Mouse (Mus musculus): Measurements from ENCODE around the gene Tceanc2.
"Not testable (repeated sequence)": the region's sequence is repeated elsewhere in the genome, so short reads cannot be mapped to it uniquely, and the experiment has no call there.

Tceanc2 gene

DNA sequence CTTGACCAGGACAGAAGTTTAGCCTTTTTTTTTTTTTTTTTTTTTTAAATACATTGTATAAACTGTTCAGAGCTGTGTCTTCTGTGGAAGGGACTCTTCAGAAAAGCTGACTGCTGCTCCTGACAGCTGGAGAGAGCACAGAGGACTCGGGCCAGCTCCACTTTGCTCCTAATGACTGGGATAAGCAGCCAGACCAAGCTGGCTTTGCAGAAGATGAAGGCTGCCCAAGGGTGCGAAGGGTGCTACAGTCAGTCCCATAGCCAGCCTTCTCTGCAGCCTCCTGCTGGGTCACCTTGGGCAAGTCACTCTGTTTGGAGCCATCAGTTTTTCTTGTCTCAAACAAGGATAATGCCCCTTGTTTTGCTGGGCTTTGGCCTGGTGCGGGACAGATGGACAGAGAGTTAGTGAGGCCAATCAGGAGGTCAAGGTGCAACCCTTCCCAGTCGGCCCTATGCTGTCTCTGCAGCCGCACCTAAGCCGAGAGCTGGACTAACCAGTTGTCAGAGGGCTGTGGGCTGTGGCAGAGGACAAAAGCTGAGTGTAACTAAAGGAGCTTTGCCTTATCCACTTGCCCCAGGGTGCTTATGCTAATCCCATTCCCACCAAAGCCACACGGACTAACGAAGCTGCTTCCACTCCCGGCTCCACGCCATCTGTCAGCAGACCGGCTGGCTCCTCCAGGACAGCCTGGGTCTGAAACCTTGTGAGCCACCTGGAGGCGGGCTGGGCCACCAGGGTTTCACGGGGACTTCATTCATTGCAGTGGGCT is 50.8 kb downstream of the Tceanc2 start:
- in situ Hi-C loops (cut with MseI, MboI), result no loop called here

GRCm38 (mm10) chr4:107126891-107127524 is 51.9 kb downstream of the Tceanc2 start:
- in situ Hi-C loops (cut with MseI, MboI), result no loop called here

- in situ Hi-C loops (cut with MseI, MboI), result no loop called here
Measured at GRCm38 (mm10) chr4:107126389-107126788, 52.5 kb downstream of the Tceanc2 start.

DNA sequence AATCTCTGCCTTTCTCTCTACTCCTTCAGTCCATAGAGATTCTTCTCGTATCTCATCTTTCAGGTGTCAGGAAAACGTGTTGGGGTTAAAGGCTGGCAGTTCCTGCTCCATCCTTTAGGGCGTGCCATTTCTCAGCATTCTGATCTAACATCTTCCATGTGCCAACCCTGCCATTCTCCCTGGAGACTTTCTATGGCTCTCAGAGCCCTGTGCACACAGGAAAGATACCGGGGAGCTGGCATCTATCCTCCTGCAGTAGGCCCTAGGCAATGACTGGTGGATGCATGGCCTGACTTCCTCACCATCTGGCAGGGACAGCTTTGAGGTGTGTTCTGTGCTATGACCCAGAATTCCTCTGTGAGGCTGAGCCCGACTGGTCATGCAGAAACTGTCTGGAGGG is 53.8 kb downstream of the Tceanc2 start:
- in situ Hi-C loops (cut with MseI, MboI), result no loop called here

DNA sequence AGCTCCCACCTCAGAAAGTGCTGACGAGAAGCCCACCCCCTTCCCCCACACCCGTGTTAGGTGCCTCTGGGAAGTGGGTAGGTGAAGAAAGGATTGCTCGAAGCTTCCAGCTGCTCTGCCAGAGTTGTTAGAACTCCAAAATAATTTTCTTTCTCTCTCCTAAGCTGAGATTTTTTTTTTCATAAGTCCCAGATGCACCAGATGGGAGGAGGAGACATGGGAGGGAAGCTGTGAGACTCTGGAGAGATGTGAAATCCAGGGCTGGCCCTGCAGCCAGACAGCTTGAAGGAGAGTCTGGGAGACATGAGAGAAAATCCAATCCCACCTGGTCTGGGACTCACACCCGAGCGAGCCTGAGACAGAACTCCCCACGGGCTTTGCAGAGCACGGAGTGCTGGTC is 54.5 kb downstream of the Tceanc2 start:
- in situ Hi-C loops (cut with MseI, MboI), result no loop called here

DNA sequence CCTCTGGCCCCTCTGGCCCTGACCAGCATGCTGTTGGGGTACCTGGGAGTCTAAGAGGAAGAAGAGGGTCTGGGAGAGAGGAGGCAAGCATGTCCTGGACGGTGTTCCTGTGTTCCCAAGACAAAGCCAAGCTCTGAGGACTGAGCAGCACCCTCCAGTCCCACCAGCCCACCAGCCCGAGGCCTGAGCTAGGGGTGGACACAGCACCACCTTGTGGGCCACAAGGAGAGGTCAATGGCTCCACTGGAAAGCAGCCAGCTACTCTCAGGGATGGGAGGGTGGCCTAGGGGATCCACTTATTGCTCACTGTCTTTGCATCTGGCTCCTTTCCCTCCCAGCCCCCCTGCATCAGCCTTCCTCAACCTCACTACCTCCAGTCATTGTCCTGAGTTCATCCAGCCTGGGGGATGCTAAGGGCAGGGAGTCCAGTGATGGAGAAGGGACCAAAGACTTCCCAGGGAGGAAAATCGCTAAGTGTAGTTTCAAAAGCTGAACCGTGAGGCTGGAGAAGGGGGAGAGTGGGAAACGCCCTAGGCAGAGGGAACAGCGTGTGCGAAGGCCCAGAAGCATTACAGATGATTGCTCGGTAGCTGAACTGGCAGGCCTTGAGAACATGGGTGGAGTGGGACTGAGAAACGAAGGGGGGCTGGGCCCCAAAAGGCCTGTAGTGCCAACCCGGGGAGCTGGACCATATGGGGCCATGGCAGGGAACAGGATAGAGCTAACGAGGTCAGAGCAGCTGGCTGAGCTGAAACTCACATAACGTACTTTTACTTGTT is 57.6 kb downstream of the Tceanc2 start:
- in situ Hi-C loops (cut with MseI, MboI), result no loop called here

GRCm38 (mm10) chr4:107120676-107121075 is 58.2 kb downstream of the Tceanc2 start:
- in situ Hi-C loops (cut with MseI, MboI), result no loop called here

DNA sequence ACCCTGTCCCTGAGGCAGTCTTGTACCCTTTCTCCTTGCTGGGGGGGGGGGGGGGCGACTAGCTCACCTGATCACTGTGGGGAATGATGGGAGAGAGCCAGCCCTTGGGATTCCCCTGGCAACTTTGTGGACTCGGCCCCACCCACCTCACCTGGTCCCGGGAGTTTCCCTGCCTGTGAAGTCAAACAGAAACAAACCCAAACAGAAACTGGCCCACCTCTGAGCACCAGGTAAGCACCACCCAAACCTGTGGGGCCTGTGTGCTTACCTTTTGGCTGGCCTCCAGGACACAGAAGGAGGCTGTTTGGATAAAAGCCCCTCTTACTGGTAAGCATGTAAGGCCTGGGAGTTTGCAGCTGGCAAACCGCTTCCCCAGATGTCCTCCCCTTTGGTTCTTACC is 59.9 kb downstream of the Tceanc2 start:
- in situ Hi-C loops (cut with MseI, MboI), result no loop called here

DNA sequence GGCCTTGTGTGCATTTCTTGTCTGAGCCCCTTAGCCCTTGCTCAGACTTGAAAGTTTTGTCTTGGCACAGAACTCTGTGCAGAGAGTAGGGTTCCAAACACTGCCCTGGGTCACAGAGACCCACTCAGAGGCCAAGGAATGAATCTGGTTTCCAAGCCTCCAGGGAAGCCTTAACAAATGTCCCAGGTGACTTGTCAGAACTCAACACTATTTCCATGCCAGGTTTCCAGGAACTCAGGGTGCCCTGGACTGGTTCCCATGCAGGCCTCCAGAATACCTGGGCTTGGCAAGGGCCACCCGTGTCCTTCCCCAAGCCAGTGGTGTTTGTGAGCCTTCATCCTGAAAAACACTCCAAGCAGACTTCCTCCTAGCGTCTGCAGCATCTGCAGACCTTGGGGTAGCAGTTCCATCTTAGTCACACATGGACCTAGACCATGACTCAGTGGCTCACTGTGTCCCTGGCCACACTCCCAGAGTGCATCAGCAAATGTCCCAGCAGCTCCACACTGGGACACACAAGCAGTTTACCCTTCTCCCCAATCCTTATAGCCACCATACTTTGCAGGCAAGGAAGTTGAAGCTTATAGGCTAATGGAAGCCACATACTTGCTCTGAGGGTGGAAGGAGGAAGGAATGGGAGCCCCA is 61.1 kb downstream of the Tceanc2 start:
- in situ Hi-C loops (cut with MseI, MboI), result no loop called here

DNA sequence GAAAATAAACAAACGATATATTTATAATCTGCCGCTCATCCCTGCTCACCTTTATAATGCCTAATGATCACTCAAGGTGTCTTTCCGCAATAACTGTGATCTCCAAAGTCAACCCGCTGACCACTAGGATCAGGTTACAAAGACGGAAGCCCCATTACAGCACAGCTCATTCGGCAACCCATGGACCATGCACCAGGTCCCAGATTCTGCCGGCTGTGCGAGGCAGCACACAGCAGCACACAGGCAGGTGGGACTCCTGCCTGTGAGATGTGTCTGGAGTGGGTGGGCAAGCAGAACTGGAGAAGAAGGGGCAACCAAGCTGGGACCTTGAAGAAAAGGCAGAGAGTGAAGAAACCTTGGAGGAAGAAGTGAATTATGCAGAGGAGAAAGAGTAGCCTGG is 64.6 kb downstream of the Tceanc2 start:
- in situ Hi-C loops (cut with MseI, MboI), result no loop called here

DNA sequence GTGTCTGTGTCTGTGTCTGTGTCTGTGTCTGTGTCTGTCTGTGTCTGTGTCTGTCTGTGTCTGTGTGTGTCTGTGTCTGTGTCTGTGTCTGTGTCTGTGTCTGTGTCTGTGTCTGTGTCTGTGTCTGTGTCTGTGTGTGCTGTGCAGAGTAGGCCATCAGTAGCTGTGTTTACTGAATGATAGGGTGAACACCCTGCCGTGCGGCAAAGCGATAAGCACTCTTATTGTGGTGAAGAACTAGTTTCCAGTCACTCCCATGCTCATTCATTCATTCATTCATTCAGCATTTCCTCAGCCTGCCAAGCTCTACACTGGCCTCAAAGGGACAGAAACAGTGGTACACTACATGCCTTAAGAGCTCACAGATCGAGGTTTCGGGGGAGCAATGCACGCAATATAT is 69.7 kb downstream of the Tceanc2 start:
- in situ Hi-C loops (cut with MseI, MboI), result not testable (repeated sequence)

- in situ Hi-C loops (cut with MseI, MboI), result no loop called here
Measured at GRCm38 (mm10) chr4:107108291-107108731, 70.6 kb downstream of the Tceanc2 start.

DNA sequence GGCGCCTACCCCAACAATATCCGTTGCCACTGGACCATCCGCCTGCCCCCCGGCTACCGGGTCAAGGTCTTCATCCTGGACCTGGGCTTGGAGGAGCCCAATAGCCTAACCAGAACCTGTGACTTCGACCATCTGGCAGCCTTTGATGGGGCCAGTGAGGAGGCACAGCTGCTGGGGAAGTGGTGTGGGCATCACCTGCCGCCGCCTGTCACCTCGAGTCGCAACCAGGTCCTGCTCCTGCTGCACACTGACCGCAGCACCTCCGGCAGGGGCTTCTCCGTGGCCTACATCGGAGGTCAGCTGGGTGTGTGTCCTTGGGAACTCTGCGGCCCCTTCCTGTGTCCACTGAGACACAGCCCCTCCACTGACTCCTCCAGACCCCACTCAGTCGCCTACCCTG is 72.1 kb downstream of the Tceanc2 start:
- in situ Hi-C loops (cut with MseI, MboI), result no loop called here

DNA sequence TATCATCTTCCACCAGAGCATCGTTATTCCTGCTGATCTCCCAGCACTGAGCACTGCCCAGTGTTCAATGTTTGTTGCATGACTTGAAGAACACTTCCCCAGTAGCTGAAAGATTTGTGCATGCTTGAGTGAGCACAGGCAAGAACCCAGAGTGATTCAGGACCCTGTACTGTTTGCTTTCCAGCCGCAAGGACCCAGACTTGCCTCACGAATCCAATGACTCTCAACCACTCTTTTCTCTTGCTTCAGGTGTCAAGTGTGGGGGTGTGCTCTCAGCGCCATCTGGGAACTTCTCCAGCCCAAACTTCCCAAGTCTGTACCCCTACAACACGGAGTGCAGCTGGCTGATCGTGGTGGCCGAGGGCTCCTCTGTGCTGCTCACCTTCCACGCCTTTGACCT is 76.7 kb downstream of the Tceanc2 start:
- in situ Hi-C loops (cut with MseI, MboI), result no loop called here

- in situ Hi-C loops (cut with MseI, MboI), result no loop called here
Measured at GRCm38 (mm10) chr4:107098791-107099525, 80.0 kb downstream of the Tceanc2 start.

DNA sequence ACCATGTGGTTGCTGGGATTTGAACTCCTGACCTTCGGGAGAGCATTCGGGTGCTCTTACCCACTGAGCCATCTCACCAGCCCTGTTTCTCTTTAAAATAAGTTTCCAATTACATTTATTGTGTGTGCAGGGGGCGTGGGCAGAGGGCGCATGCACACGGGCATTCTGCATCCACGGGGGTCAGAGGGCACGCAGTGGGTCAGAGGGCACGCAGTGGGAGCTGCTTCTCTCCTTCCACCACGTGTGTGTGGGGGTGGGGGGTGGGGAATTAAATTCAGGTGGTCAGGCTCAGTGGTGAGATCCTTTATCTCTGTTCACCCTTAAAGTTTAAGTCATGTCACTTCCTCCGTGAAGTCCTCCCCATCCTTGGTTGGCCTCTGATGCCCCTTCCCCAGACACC is 80.5 kb downstream of the Tceanc2 start:
- in situ Hi-C loops (cut with MseI, MboI), result no loop called here

DNA sequence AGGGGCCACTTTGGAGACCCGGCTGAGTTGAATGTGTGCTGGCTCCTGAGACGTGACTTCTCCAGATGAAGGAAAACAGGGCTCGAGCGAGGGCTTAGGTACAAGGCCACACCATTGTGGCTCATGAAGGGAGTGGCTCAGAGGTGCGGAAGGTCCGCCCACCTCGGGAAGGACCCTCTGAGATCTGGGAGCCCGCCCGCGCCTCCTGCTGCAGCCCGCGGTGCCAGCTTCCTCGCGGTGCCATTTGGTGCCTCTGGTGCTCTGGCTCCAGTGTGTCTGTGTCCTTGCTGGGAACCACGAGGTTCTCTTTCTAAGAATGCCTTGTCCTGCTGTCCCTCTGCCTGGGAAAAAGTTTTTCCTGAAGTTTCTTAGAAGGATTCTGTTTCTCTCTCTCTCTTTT is 81.0 kb downstream of the Tceanc2 start:
- in situ Hi-C loops (cut with MseI, MboI), result no loop called here

- in situ Hi-C loops (cut with MseI, MboI), result no loop called here
Measured at GRCm38 (mm10) chr4:107096841-107097373, 82.0 kb downstream of the Tceanc2 start, which contains the start of gene Cdcp2. Gene Cdcp2 (plus strand): TSS chr4:107096891.

GRCm38 (mm10) chr4:107096043-107096442 is 82.9 kb downstream of the Tceanc2 start:
- in situ Hi-C loops (cut with MseI, MboI), result no loop called here

DNA sequence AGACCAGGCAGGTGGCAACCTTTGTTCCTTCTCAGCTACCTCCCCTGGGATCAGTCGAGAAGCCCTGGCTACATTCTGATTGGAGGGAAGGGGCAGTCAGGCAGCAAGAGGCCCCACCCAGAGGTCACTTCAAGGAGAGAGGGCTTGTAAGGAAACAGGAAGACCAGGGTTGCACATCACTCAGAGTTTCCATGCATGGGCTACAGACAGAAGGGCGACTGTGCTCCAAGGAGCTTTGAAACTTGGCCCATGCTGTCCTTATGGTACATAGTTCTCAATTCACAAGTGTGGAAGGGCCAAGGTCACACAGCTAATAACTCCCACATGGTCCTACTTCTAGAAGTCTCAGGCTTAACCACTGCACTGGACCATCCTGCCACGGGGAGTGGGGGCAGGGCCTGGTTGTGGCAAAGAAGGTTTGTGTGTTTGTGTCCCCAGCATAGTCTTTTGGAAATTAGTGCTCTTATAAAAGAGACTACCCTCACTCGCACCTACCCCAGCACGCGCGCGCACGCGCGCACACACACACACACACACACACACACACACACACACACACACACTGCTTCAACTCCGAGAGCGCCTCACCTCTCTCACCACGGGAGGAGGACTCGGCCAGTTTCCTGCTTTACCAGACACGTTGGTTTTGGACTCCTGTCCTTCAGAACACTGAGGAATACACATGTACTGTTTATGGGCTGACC is 84.3 kb downstream of the Tceanc2 start:
- in situ Hi-C loops (cut with MseI, MboI), result no loop called here
